Mouse (Mus musculus) forebrain, embryonic 16.5 days (tissue): ENCODE measurements around the gene Plekha7. TPM values are rescaled to one million over a fixed set of nuclear protein-coding genes. Genes with fewer than 3 reads are reported as not detected.

Experiments used
- ATAC-seq: fragments of 200-750 bp; cut with Nextera tagmentation; 2 replicates; pipeline ENCODE4 v1.8.0; 2017; ENCODE audit warnings: mild to moderate bottlenecking, moderate library complexity
- H3K27ac ChIP-seq: fragments of 300-500 bp; sonication (generic); 2 replicates; pipeline ENCODE4 v1.5.1; 2014; ENCODE audit warnings: low read length, control low read depth
- H3K27me3 ChIP-seq: fragments of 300-500 bp; sonication (generic); replicated peaks from 2 replicates; pipeline ENCODE4 v1.6.1; 2014; ENCODE audit warnings: low read length; ENCODE audit not compliant: control insufficient read depth, insufficient read depth
- H3K36me3 ChIP-seq: fragments of 300-500 bp; sonication (generic); 2 replicates; pipeline ENCODE4 v1.6.1; 2014; ENCODE audit not compliant: control insufficient read depth, insufficient read depth
- H3K4me1 ChIP-seq: fragments of 300-500 bp; sonication (generic); replicated peaks from 2 replicates; pipeline ENCODE4 v1.6.1; 2014; ENCODE audit warnings: low read length; ENCODE audit not compliant: control insufficient read depth, insufficient read depth
- H3K4me2 ChIP-seq: fragments of 300-500 bp; sonication (generic); 2 replicates; pipeline ENCODE4 v1.6.1; 2014; ENCODE audit warnings: mild to moderate bottlenecking, low read length, control low read depth
- H3K4me3 ChIP-seq: fragments of 300-500 bp; sonication (generic); replicated peaks from 2 replicates; pipeline ENCODE4 v1.5.1; 2014; ENCODE audit warnings: mild to moderate bottlenecking, low read length, control low read depth
- H3K9ac ChIP-seq: fragments of 300-500 bp; sonication (generic); replicated peaks from 2 replicates; pipeline ENCODE4 v1.6.1; 2014; ENCODE audit warnings: low read depth, low read length, control low read depth
- H3K9me3 ChIP-seq: fragments of 300-500 bp; sonication (generic); 2 replicates; pipeline ENCODE4 v1.6.1; 2016; ENCODE audit warnings: low read length; ENCODE audit not compliant: control insufficient read depth
- WGBS: fragments of 180-500 bp; shearing (Covaris S2); extraction: QIAGEN DNeasy Blood & Tissue Kit; methylation state at CpG from one replicate; pipeline ENCODE4 v1.1.7; 2014; 5-methylcytosine and 5-hydroxymethylcytosine counted together
- polyA plus RNA-seq: library from polyadenylated mRNA; unstranded; fragments of >200 nt; fragmentation: Nextera tagmentation; extraction: Ambion mirVana; gene quantifications from 2 replicates; pipeline ENCODE4 v1.2.1, GENCODE M21; 2015

Plekha7 gene
- polyA plus RNA-seq, 1 experiment from 2014 or later: 8.8 TPM

- Histone ChIP-seq H3K36me3 (no peaks in the 10 kb centered on the region), H3K4me2 (no peak overlapping the region), H3K9me3 (no peaks in the 10 kb centered on the region), H3K4me1 (0 out of 2 replicates have a peak, but pooled peaks cover 5% of the 10 kb centered on the region), H3K27me3 (no peaks in the 10 kb centered on the region), H3K4me3 (no peak overlapping the region), H3K27ac (no peak overlapping the region), H3K9ac (no peak overlapping the region)
- WGBS: 38% methylated on average over 10 of the region's 10 CpGs
- ATAC-seq: no peak
Observed at GRCm38 (mm10) chr7:116202033-116202681, 106.0 kb downstream of the Plekha7 start.

GRCm38 (mm10) chr7:116200951-116201351 is 107.2 kb downstream of the Plekha7 start:
- WGBS: 86% methylated on average over 1 of the region's 1 CpGs
- Histone ChIP-seq H3K9ac (no peak overlapping the region), H3K36me3 (no peaks in the 10 kb centered on the region), H3K27me3 (no peaks in the 10 kb centered on the region), H3K4me3 (no peak overlapping the region), H3K4me1 (peaks cover 11% of the 10 kb centered on the region; the same call in 1 of the 2 replicates), H3K27ac (no peak overlapping the region), H3K4me2 (no peak overlapping the region), H3K9me3 (no peaks in the 10 kb centered on the region)
- ATAC-seq: no peak

GRCm38 (mm10) chr7:116200544-116200943 is 107.6 kb downstream of the Plekha7 start:
- WGBS: 89% methylated on average over 2 of the region's 2 CpGs
- Histone ChIP-seq H3K9ac (no peak overlapping the region), H3K27me3 (no peaks in the 10 kb centered on the region), H3K36me3 (no peaks in the 10 kb centered on the region), H3K4me2 (no peak overlapping the region), H3K9me3 (no peaks in the 10 kb centered on the region), H3K27ac (no peak overlapping the region), H3K4me1 (peaks cover 11% of the 10 kb centered on the region; the same call in 1 of the 2 replicates), H3K4me3 (no peak overlapping the region)
- no peak for ATAC-seq

GRCm38 (mm10) chr7:116198902-116199301 is 109.3 kb downstream of the Plekha7 start:
- WGBS: 49% methylated on average over 2 of the region's 2 CpGs
- Histone ChIP-seq H3K27ac (no peak overlapping the region), H3K4me1 (peaks cover 11% of the 10 kb centered on the region; the same call in 1 of the 2 replicates), H3K4me2 (no peak overlapping the region), H3K9ac (no peak overlapping the region), H3K27me3 (no peaks in the 10 kb centered on the region), H3K4me3 (no peak overlapping the region), H3K36me3 (no peaks in the 10 kb centered on the region), H3K9me3 (no peaks in the 10 kb centered on the region)
- no peak for ATAC-seq

GRCm38 (mm10) chr7:116198407-116198806 is 109.8 kb downstream of the Plekha7 start:
- Histone ChIP-seq H3K9ac (no peak overlapping the region), H3K9me3 (no peaks in the 10 kb centered on the region), H3K27ac (no peak overlapping the region), H3K27me3 (no peaks in the 10 kb centered on the region), H3K4me3 (no peak overlapping the region), H3K4me2 (no peak overlapping the region), H3K4me1 (peaks cover 11% of the 10 kb centered on the region; the same call in 1 of the 2 replicates), H3K36me3 (no peaks in the 10 kb centered on the region)
- no peak for ATAC-seq
- 26% methylated on average over 7 of the region's 7 CpGs for WGBS

GRCm38 (mm10) chr7:116196974-116197679 is 111.0 kb downstream of the Plekha7 start:
- 57% methylated on average over 8 of the region's 8 CpGs for WGBS
- ATAC-seq: no peak
- no peak overlapping the region for H3K9ac ChIP-seq

GRCm38 (mm10) chr7:116194996-116195395 is 113.2 kb downstream of the Plekha7 start:
- Histone ChIP-seq H3K27me3 (no peaks in the 10 kb centered on the region), H3K36me3 (no peaks in the 10 kb centered on the region), H3K9ac (no peak overlapping the region), H3K4me3 (no peak overlapping the region), H3K4me2 (no peak overlapping the region), H3K27ac (no peak overlapping the region), H3K9me3 (no peaks in the 10 kb centered on the region), H3K4me1 (peaks cover 15% of the 10 kb centered on the region)
- no peak for ATAC-seq
- 91% methylated on average over 7 of the region's 7 CpGs for WGBS

More at GRCm38 (mm10) chr7:116196974-116197679, 111.0 kb downstream of the Plekha7 start:
- H3K27ac ChIP-seq: no peak overlapping the region
- H3K9me3 ChIP-seq: no peaks in the 10 kb centered on the region
- peaks cover 7% of the 10 kb centered on the region; the same call in 1 of the 2 replicates for H3K4me1 ChIP-seq
- H3K4me2 ChIP-seq: no peak overlapping the region
- H3K36me3 ChIP-seq: no peaks in the 10 kb centered on the region
- H3K27me3 ChIP-seq: no peaks in the 10 kb centered on the region
- H3K4me3 ChIP-seq: no peak overlapping the region

GRCm38 (mm10) chr7:116192966-116193365 is 115.2 kb downstream of the Plekha7 start:
- Histone ChIP-seq H3K27ac (no peak overlapping the region), H3K9me3 (no peaks in the 10 kb centered on the region), H3K9ac (no peak overlapping the region), H3K36me3 (no peaks in the 10 kb centered on the region), H3K4me2 (no peak overlapping the region), H3K4me3 (no peak overlapping the region), H3K27me3 (no peaks in the 10 kb centered on the region), H3K4me1 (peaks cover 19% of the 10 kb centered on the region)
- WGBS: 91% methylated on average over 7 of the region's 7 CpGs
- no peak for ATAC-seq

GRCm38 (mm10) chr7:116192096-116192595 is 116.0 kb downstream of the Plekha7 start:
- Histone ChIP-seq H3K27ac (no peak overlapping the region), H3K4me1 (peaks cover 19% of the 10 kb centered on the region), H3K9ac (no peak overlapping the region), H3K27me3 (no peaks in the 10 kb centered on the region), H3K9me3 (no peaks in the 10 kb centered on the region), H3K4me3 (no peak overlapping the region), H3K4me2 (no peak overlapping the region), H3K36me3 (no peaks in the 10 kb centered on the region)
- 84% methylated on average over 4 of the region's 4 CpGs for WGBS
- ATAC-seq: no peak
